11 mouse cellular contexts compared by ENCODE assay signal in genomic region chr14:27043416-27043815, GRCm38 (mm10). TPM values are rescaled to one million over a fixed set of nuclear protein-coding genes. Genes with fewer than 3 reads are reported as not detected.
A peak's percentile ranks its signal among the peaks of the same experiment; 100 is the strongest.
DNase-seq lines count a peak whose midpoint lies in the region; ATAC-seq and TF ChIP-seq lines count a peak whose summit lies in the region.
"Had no signal": no experiment of that assay in that cellular context is flagged by ENCODE, and none has a peak within 500 bp of the region (broad histone marks: within the 10 kb centered on the region; RNA-seq: fewer than 3 reads in every experiment).

No protein-coding gene starts in this region.

- no peak overlapping the region for H3K9ac ChIP-seq in kidney, postnatal 0 days (ENCODE audit: low read depth, low read length)

- intact Hi-C loops in heart, postnatal 10 days (cut with DNase I) = loop anchor here (5.0 to 10.0 kb wide), 2 partner anchors 34 to 381 kb away; partner anchors contain the start of gene Fam208a

- no peaks in the 10 kb centered on the region for H3K9me3 ChIP-seq in kidney, postnatal 0 days (replicated peaks; ENCODE audit: low read length)

- peak; percentile 37 to 41 for DNase-seq in heart, postnatal 10 days
- no peak for DNase-seq in heart, postnatal 4 days
- DNase-seq in urinary bladder, postnatal 14 days (ENCODE audit: low spot score) = peak; percentile 28
- DNase-seq in urinary bladder, adult 18-20 months (ENCODE audit: low spot score in 2 of 2) = no peak
- DNase-seq in kidney, postnatal 0 days (ENCODE audit: low spot score) = no peak
- no peak for DNase-seq in left cerebral cortex, adult 18-20 months (ENCODE audit: low spot score in 2 of 2)
- DNase-seq: cerebellum, adult 8-10 months had no signal

- no peaks in the 10 kb centered on the region for H3K27me3 ChIP-seq in kidney, postnatal 0 days (ENCODE audit: insufficient read depth, low read length)

- peaks cover 29% of the 10 kb centered on the region for H3K4me1 ChIP-seq in kidney, postnatal 0 days (replicated peaks; ENCODE audit: insufficient read depth, low read length)

- H3K27ac ChIP-seq in kidney, postnatal 0 days = 0 out of 2 replicates have a peak overlapping the region, but pooled peaks have one; percentile 68

- ATAC-seq in kidney, postnatal 0 days (replicated peaks; ENCODE audit: low FRiP score, low read depth) = no peak
- ATAC-seq in erythroid progenitor cell, adult 5-6 weeks (replicated peaks; ENCODE audit: low FRiP score, poor library complexity, severe bottlenecking) = no peak
- ATAC-seq: inflammation-experienced regulatory T-cells, adult 6 months had no signal

- WGBS in kidney, postnatal 0 days = 48% methylated on average over 5 of the region's 5 CpGs

- no peaks in the 10 kb centered on the region for H3K36me3 ChIP-seq in kidney, postnatal 0 days (ENCODE audit: insufficient read depth, low read length)

- TF ChIP-seq CTCF in kidney, postnatal 0 days (IDR thresholded peaks at IDR 0.05; ENCODE audit: low read depth) = no peak

- H3K4me3 ChIP-seq in kidney, postnatal 0 days (replicated peaks; ENCODE audit: low read depth, low read length) = no peak overlapping the region

- no peak overlapping the region for H3K4me2 ChIP-seq in kidney, postnatal 0 days (ENCODE audit: low read length)

RNA-seq across cellular contexts. Expression of gene Il17rd, which starts 4.7 kb away (rescaled TPM):
- total RNA-seq in heart, postnatal 10 days (2021) = 1 to 10 TPM; 7.7 to 7.9 TPM
- total RNA-seq in heart, postnatal 4 days (2021) = 1 to 10 TPM; 4.9 to 5.4 TPM
- 3.9 TPM in 2 replicates for polyA plus RNA-seq in kidney, postnatal 0 days (2015; fragmentation: Nextera tagmentation; extraction: Ambion mirVana)
- not detected in 2 replicates for total RNA-seq in erythroid progenitor cell, adult 5-6 weeks (2015; ENCODE audit: low replicate concordance)
- total RNA-seq in erythroid progenitor cell, adult 5-6 weeks (2017; ENCODE audit: low replicate concordance) = not detected in 2 replicates
- 1 to 10 TPM; 2.1 to 2.6 TPM for total RNA-seq in left cerebral cortex, adult 18-20 months (2021)

RNA-seq across cellular contexts. Expression of gene Hesx1, which starts 49.2 kb away (rescaled TPM):
- total RNA-seq in heart, postnatal 10 days (2021) = not detected
- total RNA-seq in heart, postnatal 4 days (2021) = under 1 TPM in 1 of 2 experiments, not detected in 1; 0.23 TPM
- polyA plus RNA-seq in kidney, postnatal 0 days (2015; fragmentation: Nextera tagmentation; extraction: Ambion mirVana) = 1.9 and 2.3 TPM in 2 replicates
- total RNA-seq in erythroid progenitor cell, adult 5-6 weeks (2015; ENCODE audit: low replicate concordance) = not detected in 2 replicates
- total RNA-seq in erythroid progenitor cell, adult 5-6 weeks (2017; ENCODE audit: low replicate concordance) = not detected in 2 replicates
- total RNA-seq in left cerebral cortex, adult 18-20 months (2021) = not detected
- total RNA-seq: gastrocnemius, postnatal 36 days had no signal
- polyA plus RNA-seq: lung, postnatal 0 days had no signal

Comparison
In these comparisons a context has a peak if more than half of its experiments do, and no peak if none do; other contexts are left out.
1. DNase-seq: peak in heart, postnatal 10 days (2 of 2) and urinary bladder, postnatal 14 days (single experiment); none in heart, postnatal 4 days (single experiment), urinary bladder, adult 18-20 months (0 of 2), kidney, postnatal 0 days (single experiment) and left cerebral cortex, adult 18-20 months (0 of 2).